Mouse (Mus musculus) embryonic stem cell, embryonic (primary cell): ENCODE data around the gene Hsph1.

Experiments
- CTCF ChIA-PET, 4 experiments: fragments of 300-600 bp in 2 of 4; fragments of 350-600 bp in 2 of 4; sonication (Branson Sonifier 250); formaldehyde crosslinking; loops; one replicate each; lab custom pipeline; 2022; ENCODE audit warnings: inconsistent platforms in 2 of 4; lab: Charles Lee
- POLR2A ChIA-PET, 4 experiments: fragments of 300-600 bp in 2 of 4; fragments of 350-600 bp in 2 of 4; sonication (Branson Sonifier 250); formaldehyde crosslinking; loops; one replicate each; lab custom pipeline; 2022; ENCODE audit warnings: antibody characterized with exemption in 4 of 4, inconsistent platforms in 1 of 4; lab: Charles Lee

Gene Hsph1

GRCm38 (mm10) chr5:149617776-149618425 is 18.3 kb downstream of the Hsph1 start:
- POLR2A ChIA-PET: interaction anchor here in 2 of 4 experiments (0.8 to 22.4 kb wide), 14 partner anchors 9 to 40 kb away, joined by 3 to 414 read pairs (median 8); partner anchors contain the start of gene Hsph1 (in 2 of the 2)
- CTCF ChIA-PET: interaction anchor here in 1 of 4 experiments (0.5 kb wide), 1 partner anchor 65 kb away, joined by 4 read pairs; no protein-coding TSS in a partner anchor

- ChIA-PET CTCF (interaction anchor here in 2 of 4 experiments (1.2 kb wide), 3 partner anchors 10 to 76 kb away, joined by 3 read pairs; no protein-coding TSS in a partner anchor), POLR2A (interaction anchor here (0.5 to 22.4 kb wide), 27 partner anchors 8 to 63 kb away, joined by 3 to 414 read pairs (median 6); partner anchors contain the start of genes Hsph1 (in 3 of the 4) and B3glct (in 1 of the 4))
These were observed 19.4 kb downstream of the Hsph1 start for GRCm38 (mm10) chr5:149616817-149617216.

GRCm38 (mm10) chr5:149616138-149616537 is 20.0 kb downstream of the Hsph1 start:
- POLR2A ChIA-PET: interaction anchor here (0.5 to 22.4 kb wide), 33 partner anchors 9 to 827 kb away, joined by 3 to 414 read pairs (median 5); partner anchors contain the start of genes Hsph1 (in 3 of the 4), B3glct (in 1 of the 4), Hmgb1 (in 1 of the 4) and Uspl1 (in 1 of the 4)
- CTCF ChIA-PET: interaction anchor here in 2 of 4 experiments (0.5 to 1.2 kb wide), 5 partner anchors 9 to 151 kb away, joined by 3 to 4 read pairs (median 3); no protein-coding TSS in a partner anchor

- CTCF ChIA-PET: interaction anchor here in 2 of 4 experiments (0.6 to 1.3 kb wide), 2 partner anchors 27 to 87 kb away, joined by 3 to 4 read pairs; no protein-coding TSS in a partner anchor
- POLR2A ChIA-PET: interaction anchor here in 3 of 4 experiments (0.6 to 22.4 kb wide), 10 partner anchors 8 to 1061 kb away, joined by 3 to 414 read pairs (median 6); partner anchors contain the start of genes Hsph1 (in 1 of the 3) and Pds5b (in 1 of the 3)
These were observed 23.4 kb downstream of the Hsph1 start for GRCm38 (mm10) chr5:149612740-149613139.

- POLR2A ChIA-PET: interaction anchor here in 3 of 4 experiments (0.6 to 22.4 kb wide), 12 partner anchors 7 to 1061 kb away, joined by 3 to 414 read pairs (median 6); partner anchors contain the start of genes Hsph1 (in 2 of the 3) and Pds5b (in 1 of the 3)
- CTCF ChIA-PET: interaction anchor here in 1 of 4 experiments (1.3 kb wide), 1 partner anchor 26 kb away, joined by 3 read pairs; no protein-coding TSS in a partner anchor
These were observed 24.0 kb downstream of the Hsph1 start for GRCm38 (mm10) chr5:149612165-149612518.

GRCm38 (mm10) chr5:149611476-149612164 is 24.6 kb downstream of the Hsph1 start:
- POLR2A ChIA-PET: interaction anchor here in 3 of 4 experiments (0.5 to 22.4 kb wide), 15 partner anchors 8 to 557 kb away, joined by 3 to 414 read pairs (median 5); partner anchors contain the start of gene Hsph1 (in 2 of the 3)
- CTCF ChIA-PET: interaction anchor here in 3 of 4 experiments (0.6 to 1.2 kb wide), 4 partner anchors 59 to 95 kb away, joined by 3 to 4 read pairs (median 3); no protein-coding TSS in a partner anchor

GRCm38 (mm10) chr5:149607083-149607720 is 29.0 kb downstream of the Hsph1 start:
- CTCF ChIA-PET: interaction anchor here in 3 of 4 experiments (0.7 to 1.3 kb wide), 3 partner anchors 9 to 18 kb away, joined by 3 read pairs; no protein-coding TSS in a partner anchor
- POLR2A ChIA-PET: interaction anchor here in 2 of 4 experiments (0.6 to 22.4 kb wide), 15 partner anchors 8 to 1058 kb away, joined by 3 to 414 read pairs (median 4); partner anchors contain the start of gene Hsph1 (in 2 of the 2)

GRCm38 (mm10) chr5:149603241-149603640 is 32.9 kb downstream of the Hsph1 start:
- ChIA-PET POLR2A (interaction anchor here in 3 of 4 experiments (0.5 to 4.0 kb wide), 10 partner anchors 10 to 326 kb away, joined by 3 to 31 read pairs (median 4); partner anchors contain the start of gene Hsph1 (in 1 of the 3)), CTCF (no interaction called here)

- ChIA-PET POLR2A (interaction anchor here in 2 of 4 experiments (1.2 to 1.5 kb wide), 3 partner anchors 14 to 34 kb away, joined by 3 to 5 read pairs (median 3); partner anchors contain the start of gene Hsph1 (in 1 of the 2)), CTCF (no interaction called here)
These were observed 34.2 kb downstream of the Hsph1 start for GRCm38 (mm10) chr5:149601996-149602395.

GRCm38 (mm10) chr5:149597351-149597750 is 38.8 kb downstream of the Hsph1 start:
- CTCF ChIA-PET: interaction anchor here in 1 of 4 experiments (0.7 to 1.8 kb wide), 5 partner anchors 10 to 142 kb away, joined by 3 to 4 read pairs (median 3); no protein-coding TSS in a partner anchor
- POLR2A ChIA-PET: interaction anchor here in 3 of 4 experiments (0.6 to 3.5 kb wide), 30 partner anchors 8 to 129 kb away, joined by 3 to 11 read pairs (median 4); partner anchors contain the start of gene Hsph1 (in 2 of the 3)

- CTCF ChIA-PET: no interaction called here
- POLR2A ChIA-PET: interaction anchor here in 3 of 4 experiments (0.5 to 2.2 kb wide), 3 partner anchors 11 to 417 kb away, joined by 4 to 6 read pairs (median 4); no protein-coding TSS in a partner anchor
These were observed 42.0 kb downstream of the Hsph1 start for GRCm38 (mm10) chr5:149594215-149594614.

- POLR2A ChIA-PET: interaction anchor here in 3 of 4 experiments (0.6 to 3.2 kb wide), 11 partner anchors 8 to 59 kb away, joined by 3 to 19 read pairs (median 4); no protein-coding TSS in a partner anchor
- CTCF ChIA-PET: interaction anchor here in 3 of 4 experiments (0.5 to 1.2 kb wide), 4 partner anchors 17 to 89 kb away, joined by 3 to 4 read pairs (median 3); no protein-coding TSS in a partner anchor
These were observed 46.2 kb downstream of the Hsph1 start for GRCm38 (mm10) chr5:149589932-149590331.

GRCm38 (mm10) chr5:149588814-149589534 is 47.2 kb downstream of the Hsph1 start:
- ChIA-PET POLR2A (interaction anchor here in 3 of 4 experiments (0.6 to 2.2 kb wide), 12 partner anchors 8 to 512 kb away, joined by 3 to 9 read pairs (median 4); no protein-coding TSS in a partner anchor), CTCF (interaction anchor here in 2 of 4 experiments (0.6 to 1.2 kb wide), 2 partner anchors 18 to 73 kb away, joined by 3 read pairs; no protein-coding TSS in a partner anchor)

GRCm38 (mm10) chr5:149587327-149587895 is 48.8 kb downstream of the Hsph1 start:
- POLR2A ChIA-PET: interaction anchor here in 2 of 4 experiments (0.6 to 2.2 kb wide), 9 partner anchors 10 to 476 kb away, joined by 3 to 7 read pairs (median 3); partner anchors contain the start of gene Hsph1 (in 1 of the 2)
- CTCF ChIA-PET: interaction anchor here in 2 of 4 experiments (0.6 to 1.2 kb wide), 4 partner anchors 10 to 249 kb away, joined by 3 to 4 read pairs (median 3); no protein-coding TSS in a partner anchor

- ChIA-PET POLR2A (interaction anchor here (0.6 to 2.0 kb wide), 19 partner anchors 9 to 149 kb away, joined by 3 to 7 read pairs (median 4); no protein-coding TSS in a partner anchor), CTCF (interaction anchor here in 3 of 4 experiments (0.6 to 1.1 kb wide), 7 partner anchors 12 to 308 kb away, joined by 3 to 7 read pairs (median 3); no protein-coding TSS in a partner anchor)
These were observed 50.3 kb downstream of the Hsph1 start for GRCm38 (mm10) chr5:149585910-149586309.
